Mouse (Mus musculus) hindbrain, postnatal 0 days (tissue): ENCODE data around the gene Scn5a. TPM values are rescaled to one million over a fixed set of nuclear protein-coding genes. Genes with fewer than 3 reads are reported as not detected.

Experiments used
- ATAC-seq: fragments of 200-750 bp; cut with Nextera tagmentation; 2 replicates; pipeline ENCODE4 v1.8.0; 2017; ENCODE audit warnings: mild to moderate bottlenecking, moderate TSS enrichment, moderate library complexity
- DNase-seq: peaks from one replicate; pipeline ENCODE4 v3.0.0-alpha.2; 2015; ENCODE audit warnings: low spot score
- H3K27ac ChIP-seq: fragments of 300-500 bp; sonication (generic); 2 replicates; pipeline ENCODE4 v1.5.1; 2014; ENCODE audit warnings: mild to moderate bottlenecking
- H3K27me3 ChIP-seq: fragments of 300-500 bp; sonication (generic); 2 replicates; pipeline ENCODE4 v1.6.1; 2014; ENCODE audit warnings: low read length, mixed read lengths; ENCODE audit not compliant: insufficient read depth
- H3K36me3 ChIP-seq: fragments of 300-500 bp; sonication (generic); 2 replicates; pipeline ENCODE4 v1.6.1; 2014; ENCODE audit warnings: low read length, mixed read lengths; ENCODE audit not compliant: insufficient read depth
- H3K4me1 ChIP-seq: fragments of 300-500 bp; sonication (generic); 2 replicates; pipeline ENCODE4 v1.6.1; 2014; ENCODE audit warnings: antibody characterized with exemption, low read length, mixed read lengths; ENCODE audit not compliant: insufficient read depth
- H3K4me2 ChIP-seq: fragments of 300-500 bp; sonication (generic); 2 replicates; pipeline ENCODE4 v1.6.1; 2014; ENCODE audit warnings: low read depth, mild to moderate bottlenecking, low read length, moderate library complexity, mixed read lengths
- H3K4me3 ChIP-seq: fragments of 300-500 bp; sonication (generic); 2 replicates; pipeline ENCODE4 v1.5.1; 2014; ENCODE audit warnings: low read length
- H3K9ac ChIP-seq: fragments of 300-500 bp; sonication (generic); replicated peaks from 2 replicates; pipeline ENCODE4 v1.6.1; 2014; ENCODE audit warnings: mild to moderate bottlenecking, low read length, moderate library complexity, mixed read lengths
- H3K9me3 ChIP-seq: fragments of 300-500 bp; sonication (generic); 2 replicates; pipeline ENCODE4 v1.6.1; 2016; ENCODE audit warnings: low read length, mixed read lengths
- CTCF ChIP-seq: IDR thresholded peaks from 2 replicates; pipeline ENCODE4 v1.5.1; 2016; ENCODE audit warnings: antibody characterized with exemption, control low read depth, low read depth
- WGBS: fragments of 180-500 bp; shearing (Covaris S2); extraction: QIAGEN DNeasy Blood & Tissue Kit; methylation state at CpG from one replicate; pipeline ENCODE4 v1.1.7; 2014; 5-methylcytosine and 5-hydroxymethylcytosine counted together
- polyA plus RNA-seq: library from polyadenylated mRNA; unstranded; fragments of >200 nt; fragmentation: Nextera tagmentation; extraction: Ambion mirVana; gene quantifications from 2 replicates; pipeline ENCODE4 v1.2.1, GENCODE M21; 2015
- total RNA-seq: library from RNA; depleted of rRNA; stranded (reverse); fragments of >200 nt; gene quantifications from 2 replicates; pipeline ENCODE4 v1.2.3, GENCODE M21; 2014

The Scn5a gene
- total and polyA plus RNA-seq, 2 experiments from 2014 or later, result 0.24 to 1.5 TPM

DNA sequence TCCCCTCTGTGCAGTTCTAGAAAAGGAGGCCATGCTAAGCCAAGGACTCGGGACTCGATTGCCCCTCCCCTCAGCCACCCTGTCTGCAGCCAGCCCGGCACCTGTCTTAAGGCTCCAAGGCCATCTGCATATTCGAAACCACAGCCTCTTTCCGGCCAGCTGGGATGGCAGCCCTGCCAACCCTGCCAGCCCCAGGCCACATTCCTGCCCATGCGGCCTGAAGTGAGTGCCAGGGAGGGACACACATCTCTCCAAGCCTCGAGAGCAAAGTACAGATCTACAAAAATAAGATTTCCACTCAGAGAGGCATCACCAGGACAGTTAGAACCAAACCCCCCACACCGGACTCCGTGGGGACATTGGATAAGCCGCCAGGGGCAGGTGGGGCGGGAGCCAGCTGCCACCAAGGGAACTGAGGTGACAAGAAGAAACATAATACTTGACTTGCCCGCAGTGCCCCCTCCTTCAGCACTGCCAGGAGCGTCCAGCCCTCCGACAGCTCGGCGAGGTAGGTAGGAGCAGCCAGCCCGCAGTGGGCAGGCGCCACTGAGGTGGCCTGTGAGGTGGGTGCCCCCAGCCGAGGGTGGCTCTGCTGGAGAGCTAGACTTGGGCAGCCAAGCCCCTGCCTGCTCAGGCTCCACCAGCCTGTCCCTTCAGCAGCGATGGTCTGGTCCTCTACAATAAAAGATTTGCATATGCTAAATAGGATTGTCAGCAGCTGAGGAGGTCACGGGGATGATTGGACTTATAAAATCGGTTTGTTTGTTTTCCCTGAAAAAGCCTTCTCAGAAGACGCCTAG lies 95.1 kb downstream of the Scn5a start:
- H3K27me3 ChIP-seq, result no peaks in the 10 kb centered on the region
- WGBS, result 35% methylated on average over 23 of the region's 23 CpGs
- no peak overlapping the region for H3K4me3 ChIP-seq
- H3K36me3 ChIP-seq, result no peaks in the 10 kb centered on the region
- peaks cover 10% of the 10 kb centered on the region for H3K4me1 ChIP-seq
- no peak for TF ChIP-seq CTCF
- DNase-seq, result peak; percentile 50
- ATAC-seq, result peak; percentile 72
- H3K9ac ChIP-seq, result no peak overlapping the region
- H3K4me2 ChIP-seq, result no peak overlapping the region
- H3K27ac ChIP-seq, result no peak overlapping the region
- no peaks in the 10 kb centered on the region for H3K9me3 ChIP-seq

DNA sequence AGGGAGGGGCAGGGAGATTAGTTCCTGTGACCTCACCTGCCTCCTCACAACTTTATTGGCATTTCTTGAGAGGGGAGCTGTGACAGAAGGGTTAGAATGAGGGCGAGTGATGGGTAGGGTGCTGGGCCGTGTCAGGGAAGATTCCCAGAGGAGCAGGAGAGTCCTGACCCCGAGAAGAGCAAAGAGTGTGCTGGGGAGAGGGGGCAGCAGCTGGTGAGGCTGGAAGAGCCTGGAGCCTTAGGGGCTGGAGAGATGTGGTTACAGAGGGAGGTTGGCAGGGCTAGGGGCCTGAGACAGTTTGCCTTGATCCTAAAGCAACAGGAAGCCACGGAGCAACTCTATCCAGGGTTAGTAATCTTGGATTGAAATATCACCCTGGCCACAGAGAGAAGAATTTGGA lies 97.2 kb downstream of the Scn5a start:
- 89% methylated on average over 4 of the region's 4 CpGs for WGBS
- Histone ChIP-seq H3K36me3 (no peaks in the 10 kb centered on the region), H3K9ac (no peak overlapping the region), H3K27ac (no peak overlapping the region), H3K4me2 (no peak overlapping the region), H3K9me3 (no peaks in the 10 kb centered on the region), H3K4me3 (no peak overlapping the region), H3K27me3 (no peaks in the 10 kb centered on the region), H3K4me1 (peaks cover 20% of the 10 kb centered on the region)
- no peak for DNase-seq
- no peak for TF ChIP-seq CTCF
- no peak for ATAC-seq

DNA sequence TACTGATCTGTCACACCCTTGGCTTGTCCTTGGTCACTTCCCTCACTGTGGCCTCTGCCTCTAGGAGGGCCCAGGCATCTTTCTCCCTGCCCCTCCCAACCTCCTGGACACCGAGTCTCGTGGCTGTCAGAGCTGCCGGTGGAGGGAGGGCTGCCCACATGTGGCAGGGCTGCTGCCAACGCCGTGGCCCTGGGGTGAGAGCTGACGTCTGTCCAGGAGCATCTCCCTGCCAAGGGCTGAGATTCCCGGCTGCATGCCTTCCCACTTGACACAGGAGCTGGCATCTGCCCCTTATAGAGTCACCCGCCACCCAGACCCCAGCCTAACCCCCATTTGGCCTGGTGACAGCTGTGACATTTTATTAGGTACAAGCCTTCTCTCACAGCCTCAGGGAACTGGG lies 99.5 kb downstream of the Scn5a start:
- Histone ChIP-seq H3K27ac (no peak overlapping the region), H3K4me1 (peaks cover 20% of the 10 kb centered on the region), H3K4me3 (no peak overlapping the region), H3K36me3 (no peaks in the 10 kb centered on the region), H3K27me3 (no peaks in the 10 kb centered on the region), H3K9ac (no peak overlapping the region), H3K4me2 (no peak overlapping the region), H3K9me3 (no peaks in the 10 kb centered on the region)
- ATAC-seq, result no peak
- DNase-seq, result peak; percentile 45
- TF ChIP-seq CTCF, result no peak
- WGBS, result 36% methylated on average over 8 of the region's 8 CpGs

DNA sequence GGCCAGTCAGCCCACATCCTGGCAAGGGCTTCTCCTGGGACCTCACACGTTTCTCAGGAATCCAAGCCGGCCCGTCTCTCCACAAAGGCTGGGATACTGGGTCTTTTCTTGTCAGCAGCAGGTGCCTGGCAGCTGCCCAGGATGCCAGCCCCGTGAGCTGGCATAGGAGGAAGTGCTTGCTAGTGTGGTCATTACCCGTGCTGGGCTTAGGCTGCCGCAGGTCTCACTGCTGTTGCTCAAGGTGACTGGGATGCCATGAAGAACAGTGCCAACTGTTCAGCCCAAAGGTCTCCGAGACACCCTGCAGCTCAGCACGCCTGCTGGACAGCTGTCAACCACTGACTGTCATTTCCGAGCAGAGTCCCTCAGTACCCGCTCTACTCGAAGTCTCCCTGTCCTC lies 100.5 kb downstream of the Scn5a start:
- DNase-seq, result peak; percentile 37
- Histone ChIP-seq H3K36me3 (no peaks in the 10 kb centered on the region), H3K4me2 (no peak overlapping the region), H3K27ac (no peak overlapping the region), H3K9ac (no peak overlapping the region), H3K9me3 (no peaks in the 10 kb centered on the region), H3K27me3 (no peaks in the 10 kb centered on the region), H3K4me1 (peaks cover 20% of the 10 kb centered on the region), H3K4me3 (no peak overlapping the region)
- WGBS, result 46% methylated on average over 11 of the region's 11 CpGs
- ATAC-seq, result peak; percentile 46; the same call in 1 of the 2 replicates
- TF ChIP-seq CTCF, result no peak

DNA sequence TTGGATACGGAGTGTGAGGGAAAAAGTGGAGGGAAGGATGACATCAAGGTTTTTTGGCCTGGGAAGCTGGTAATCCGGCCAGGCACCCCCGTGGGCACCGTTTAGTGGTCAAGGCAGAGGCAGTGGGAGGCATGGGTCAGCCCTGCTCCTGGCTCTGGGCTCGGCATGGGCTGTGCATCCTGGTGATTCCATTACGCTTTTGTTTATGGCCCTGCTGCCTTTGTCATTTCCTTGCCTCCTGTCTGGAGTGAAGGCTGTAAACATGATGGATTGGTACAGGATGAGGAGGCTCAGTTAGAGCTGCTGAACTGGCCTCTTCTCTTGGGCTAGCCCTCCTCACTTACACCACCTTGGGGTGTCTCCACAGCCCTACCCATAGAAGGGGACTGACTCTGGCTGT lies 101.1 kb downstream of the Scn5a start:
- no peak for TF ChIP-seq CTCF
- DNase-seq (no peak), ATAC-seq (0 out of 2 replicates have a peak, but pooled peaks have one; percentile 7)
- no peak overlapping the region for H3K4me2 ChIP-seq
- WGBS, result 29% methylated on average over 6 of the region's 6 CpGs
- H3K36me3 ChIP-seq, result no peaks in the 10 kb centered on the region
- H3K9me3 ChIP-seq, result no peaks in the 10 kb centered on the region
- H3K4me3 ChIP-seq, result no peak overlapping the region
- H3K9ac ChIP-seq, result no peak overlapping the region
- no peaks in the 10 kb centered on the region for H3K27me3 ChIP-seq
- H3K4me1 ChIP-seq, result peaks cover 20% of the 10 kb centered on the region
- no peak overlapping the region for H3K27ac ChIP-seq

DNA sequence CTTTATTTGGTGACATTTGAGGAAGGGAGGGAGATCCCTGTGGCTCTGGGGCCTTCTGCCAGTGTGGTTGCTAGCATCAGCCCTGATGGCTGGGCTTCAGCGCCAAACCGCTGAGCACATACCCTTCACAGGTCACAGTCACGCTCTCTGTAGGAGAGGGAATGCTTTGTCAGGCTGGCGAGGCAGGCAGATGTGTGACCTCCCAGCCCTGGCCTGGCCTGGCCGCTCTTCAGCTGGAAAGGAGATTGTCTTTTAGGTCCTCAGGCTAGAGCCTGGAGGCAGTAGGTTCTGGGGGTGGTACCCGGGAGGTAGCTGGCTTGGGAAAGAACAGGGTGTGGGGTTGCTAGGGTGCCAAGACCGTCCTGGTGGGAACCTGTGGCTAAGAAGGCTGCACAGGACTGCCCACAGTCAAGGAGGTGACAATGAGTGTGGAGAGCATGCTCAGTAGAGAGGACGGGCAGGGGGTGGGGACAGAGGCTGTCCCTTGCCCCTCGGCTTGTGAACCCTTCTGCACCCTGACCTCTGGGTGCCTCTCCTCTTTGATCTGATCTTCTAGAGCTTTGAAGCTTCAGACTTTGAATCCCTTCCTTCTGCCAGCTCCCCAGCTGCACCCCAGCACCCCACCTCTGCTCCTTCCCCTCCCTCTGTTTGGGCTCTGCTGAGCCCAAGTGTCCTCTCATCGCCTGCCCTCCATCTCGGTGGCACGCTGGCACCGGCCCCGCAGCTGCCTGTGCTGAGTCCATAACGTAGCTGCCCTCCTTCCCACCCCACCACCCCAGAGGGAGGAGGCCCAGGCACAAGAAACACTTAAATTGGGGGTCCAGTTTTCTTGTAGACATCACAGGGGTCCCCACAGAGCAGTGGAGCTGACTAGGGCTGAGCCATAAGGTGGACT lies 103.9 kb downstream of the Scn5a start:
- Histone ChIP-seq H3K4me2 (no peak overlapping the region), H3K27me3 (no peaks in the 10 kb centered on the region), H3K4me1 (peaks cover 20% of the 10 kb centered on the region), H3K9me3 (no peaks in the 10 kb centered on the region), H3K9ac (no peak overlapping the region), H3K36me3 (no peaks in the 10 kb centered on the region), H3K4me3 (no peak overlapping the region), H3K27ac (no peak overlapping the region)
- ATAC-seq, result no peak
- WGBS, result 56% methylated on average over 15 of the region's 15 CpGs
- TF ChIP-seq CTCF, result no peak
- DNase-seq, result no peak
